Mouse (Mus musculus) CD8-positive naive resting alpha-beta T cell, adult 2 months (primary cell): Measurements from ENCODE around the gene Tmem191c.

ENCODE experiments used
- DNase-seq, 2 experiments: peaks; one replicate each; pipeline ENCODE4 v3.0.0; 2022; ENCODE audit warnings: low read depth in 2 of 2, low spot score in 2 of 2

The Tmem191c gene

DNA sequence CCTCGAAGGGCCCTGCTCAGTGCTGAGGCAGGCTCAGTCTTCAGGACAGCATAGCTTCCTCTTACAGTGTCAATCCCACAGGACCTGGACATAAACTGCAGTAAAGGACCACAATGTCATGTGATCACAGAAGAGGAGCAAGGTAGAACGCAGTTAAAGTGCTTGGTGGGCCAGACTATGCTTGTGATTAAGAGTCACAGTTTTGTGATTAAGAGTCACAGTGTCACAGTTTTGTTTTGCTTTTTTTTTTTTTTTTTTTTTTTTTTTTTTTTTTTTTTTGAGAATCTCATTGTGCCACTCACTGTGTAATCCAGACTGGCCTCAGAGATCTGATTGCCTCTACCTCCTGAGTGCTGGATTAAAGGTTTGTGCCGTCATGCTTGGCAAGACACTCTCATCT is 9.8 kb upstream of the Tmem191c start:
- DNase-seq, result no peak

DNA sequence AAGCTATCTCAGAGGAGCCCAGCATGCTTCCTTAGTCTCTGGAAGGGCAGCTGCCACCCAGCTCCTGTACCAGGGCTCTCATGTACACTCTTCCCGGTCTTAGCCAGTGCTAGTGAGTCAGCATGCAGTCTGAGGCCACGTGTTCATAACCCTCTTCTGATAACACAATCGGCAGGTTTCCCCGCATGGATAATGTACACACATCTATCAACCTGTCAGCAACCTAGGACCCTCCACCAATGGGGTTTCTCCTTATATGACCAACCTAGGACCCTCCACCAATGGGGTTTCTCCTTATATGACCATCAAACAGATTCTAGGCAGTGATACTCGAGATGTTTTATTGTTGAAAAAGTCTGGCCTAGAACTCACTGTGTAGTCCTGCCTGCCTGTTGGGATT is 7.9 kb upstream of the Tmem191c start:
- DNase-seq, result no peak

DNA sequence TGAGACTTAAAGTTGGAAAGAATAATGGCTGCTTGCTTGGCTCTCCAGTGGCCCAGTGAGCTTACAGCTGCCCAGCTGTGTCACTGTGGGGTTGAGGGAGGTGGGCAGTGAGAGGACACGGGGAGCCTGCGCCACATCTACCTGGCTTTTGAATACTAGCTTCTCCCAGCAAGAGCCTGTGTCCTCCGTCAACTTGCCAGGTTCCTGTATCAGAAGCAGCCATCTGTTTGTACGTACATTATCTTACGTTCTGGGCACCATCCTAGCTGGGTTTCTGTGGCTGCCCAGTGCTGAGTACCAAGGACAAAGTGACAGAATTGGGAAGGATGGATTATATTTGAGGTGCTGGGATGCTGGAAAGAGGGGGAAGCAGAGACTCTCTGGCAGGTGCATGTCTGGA is 6.0 kb upstream of the Tmem191c start:
- no peak for DNase-seq

DNA sequence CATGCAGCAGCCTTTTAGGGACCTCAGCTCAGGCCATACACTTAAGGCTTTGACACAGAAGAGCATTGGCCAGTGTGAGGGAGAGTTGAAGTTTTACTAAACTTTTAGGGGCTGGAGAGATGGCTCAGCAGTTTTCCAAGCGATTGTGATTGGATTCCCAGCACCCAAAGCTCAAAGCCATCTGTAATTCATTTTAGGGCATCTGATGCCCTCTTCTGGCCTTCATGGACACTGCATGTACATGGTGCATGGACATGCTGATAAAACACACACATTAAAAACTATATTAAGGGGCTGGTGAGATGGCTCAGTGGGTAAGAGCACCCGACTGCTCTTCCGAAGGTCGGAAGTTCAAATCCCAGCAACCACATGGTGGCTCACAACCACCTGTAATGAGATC is 4.8 kb upstream of the Tmem191c start:
- DNase-seq, result peak; percentile 28 to 54

DNA sequence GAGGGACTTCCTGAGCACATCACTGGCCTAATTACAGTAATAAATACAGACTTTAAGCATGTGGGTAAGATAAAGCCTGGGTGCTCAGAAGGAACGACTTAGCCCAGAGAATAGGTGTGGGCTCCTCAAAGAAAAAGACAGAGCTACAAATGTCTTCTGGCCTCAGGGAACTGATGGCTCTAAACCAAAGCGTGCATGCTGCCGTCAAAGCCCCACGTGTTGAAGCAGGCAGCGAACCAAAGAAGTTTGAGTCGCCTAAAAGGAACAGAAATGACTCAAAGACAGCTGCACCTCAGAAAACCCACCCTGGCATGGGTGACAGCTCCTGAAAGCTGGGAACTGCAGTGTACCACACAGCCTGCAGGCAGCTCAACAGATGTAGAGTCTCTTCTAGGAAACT is 4.0 kb upstream of the Tmem191c start:
- DNase-seq, result no peak

DNA sequence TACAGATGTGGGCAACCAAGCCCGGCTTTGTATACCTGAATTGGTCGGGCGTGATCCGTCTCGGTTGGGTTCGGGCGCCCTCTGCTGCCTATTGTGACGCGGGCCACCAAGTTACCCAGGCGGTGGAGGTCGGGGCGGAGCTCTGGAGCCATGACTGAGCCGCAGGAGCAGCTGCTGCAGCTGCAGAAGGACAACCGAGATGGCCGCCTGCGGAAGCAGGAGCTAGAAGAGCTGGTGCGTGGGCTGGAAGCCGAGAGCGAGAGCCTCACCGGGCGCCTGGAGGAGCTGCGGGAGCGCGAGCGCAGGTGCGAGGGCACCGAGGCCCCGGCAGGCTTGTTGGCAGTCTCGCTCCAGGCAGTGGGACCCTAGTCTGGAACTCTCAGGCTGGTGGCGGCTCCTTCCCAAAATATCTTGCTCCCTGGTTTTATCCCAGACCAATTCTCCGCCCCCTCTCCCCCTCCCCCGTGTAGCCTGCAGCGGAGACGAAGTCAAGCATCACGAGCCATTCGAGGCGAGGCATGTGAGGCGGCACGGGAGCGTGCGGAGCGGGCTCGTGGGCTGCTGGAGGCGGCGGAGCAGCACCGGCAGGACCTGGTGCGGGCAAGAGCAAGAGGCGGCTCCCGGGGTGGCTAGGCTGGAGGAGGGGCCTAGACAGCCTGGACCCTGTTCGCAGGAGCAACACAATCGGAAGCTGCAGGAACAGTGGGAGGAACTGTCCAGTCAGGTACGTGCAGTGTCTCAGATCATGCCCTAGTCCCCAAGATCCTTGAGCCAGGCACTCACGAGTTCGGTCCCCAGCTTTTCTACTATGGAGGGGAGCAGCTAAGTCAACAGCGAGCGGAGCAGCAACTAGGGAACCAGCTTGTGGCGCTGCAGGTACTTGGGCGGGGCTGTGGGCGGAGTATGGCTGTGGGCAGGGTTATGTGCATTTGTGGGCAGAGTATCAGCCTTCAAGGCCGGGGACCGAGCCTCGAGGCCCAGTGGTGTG is 581 bp downstream of the Tmem191c start:
- peak; percentile 91 to 95 for DNase-seq

DNA sequence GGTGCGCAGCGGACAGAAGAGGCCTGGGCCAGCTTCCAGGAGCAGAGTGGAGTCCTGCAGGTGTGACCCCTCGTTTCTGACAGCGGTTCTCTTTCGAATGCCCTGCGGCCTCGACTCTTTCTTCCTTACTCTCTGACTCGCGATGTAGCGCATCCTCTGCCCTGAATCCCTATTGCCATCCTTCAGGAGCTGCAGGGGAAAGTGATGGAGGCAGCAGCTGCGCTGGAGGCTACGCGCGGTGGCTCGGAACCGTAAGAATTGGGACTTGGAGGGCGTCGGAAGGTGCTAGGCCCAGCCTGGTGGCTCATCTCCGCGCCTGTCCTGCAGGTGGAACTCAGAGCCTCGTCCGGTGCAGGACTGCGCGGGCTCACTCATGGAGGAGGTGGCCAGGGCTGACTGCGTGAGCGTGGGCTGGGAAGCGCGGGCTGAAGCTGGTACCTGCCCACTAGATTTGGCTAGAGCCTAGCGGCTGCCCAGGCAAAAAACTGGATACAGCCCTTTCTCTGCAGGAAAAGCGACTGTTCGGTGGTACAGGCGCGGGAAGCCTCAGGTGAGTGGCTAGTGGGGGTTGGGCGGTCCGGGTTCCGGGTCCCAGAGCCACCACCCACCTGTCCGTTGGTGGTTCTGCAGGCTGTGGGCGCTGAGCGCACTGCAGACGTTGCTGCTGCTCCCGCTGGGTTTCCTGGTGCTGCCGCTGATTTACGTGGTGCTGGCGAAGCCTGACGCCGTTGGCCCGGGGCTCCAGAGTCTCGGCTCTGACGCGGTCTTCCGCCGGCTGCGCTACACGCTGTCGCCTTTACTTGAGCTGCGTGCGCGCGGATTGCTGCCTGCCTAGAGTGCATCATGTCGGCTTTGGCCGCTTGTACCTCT is 1.7 kb downstream of the Tmem191c start:
- peak; percentile 49 to 55 for DNase-seq

DNA sequence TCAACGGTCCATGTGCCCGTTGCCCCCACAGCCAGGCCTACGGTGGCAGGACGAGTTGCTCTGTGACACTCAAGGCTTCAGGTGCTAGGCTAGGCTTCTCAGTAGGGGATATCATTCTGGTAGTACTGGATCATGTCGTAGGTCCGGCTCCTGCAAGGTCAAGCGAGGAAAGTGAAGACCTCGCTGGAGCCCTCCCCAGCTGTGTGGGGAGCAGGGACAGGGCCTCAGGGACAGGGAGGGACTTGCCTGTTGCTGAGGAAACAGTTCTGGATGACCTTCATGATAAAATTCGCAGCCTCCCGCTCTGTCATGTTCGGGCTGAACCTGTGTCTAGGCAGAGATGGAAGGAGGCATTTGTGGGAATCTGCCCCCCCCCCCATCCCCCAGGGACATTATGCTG is 4.6 kb downstream of the Tmem191c start:
- DNase-seq, result no peak

DNA sequence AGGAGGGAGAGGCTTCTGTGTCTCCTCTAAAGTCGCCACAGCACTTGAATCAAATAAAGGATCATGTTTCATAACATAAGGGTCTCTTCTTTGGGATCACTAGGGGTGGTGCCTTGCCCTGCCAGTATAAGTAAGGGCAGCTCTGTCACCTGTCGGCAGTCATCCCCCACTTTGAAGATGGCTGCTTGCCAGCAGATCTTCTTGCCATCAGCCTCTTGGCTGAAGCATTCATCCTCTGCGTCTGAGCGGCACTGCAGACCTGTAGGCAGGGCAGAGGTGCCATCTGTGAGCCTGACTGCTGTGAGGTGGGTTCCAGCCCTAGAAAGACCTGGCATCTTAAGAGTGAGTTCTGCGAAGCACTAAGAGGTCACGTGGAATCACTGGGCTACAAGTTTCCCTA is 7.3 kb downstream of the Tmem191c start:
- DNase-seq, result no peak

DNA sequence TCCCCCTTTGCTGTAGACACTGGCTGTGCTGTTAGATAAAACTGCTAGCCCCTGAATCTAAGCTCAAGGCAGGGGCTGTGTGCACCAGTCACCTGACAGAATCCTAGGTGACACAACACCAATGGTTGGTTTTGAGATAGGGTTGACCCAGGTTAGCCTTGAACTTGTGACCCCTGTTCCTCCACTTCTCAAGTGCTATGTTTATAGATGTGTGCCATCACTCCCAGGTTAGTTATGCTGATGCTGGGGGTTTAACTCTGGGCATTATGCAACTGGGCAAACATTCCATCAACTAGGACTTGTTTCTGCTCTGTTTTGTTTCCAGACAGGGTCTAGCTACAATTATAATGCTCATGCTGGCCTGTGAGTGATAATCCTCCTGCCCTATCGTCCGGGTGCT is 11.2 kb downstream of the Tmem191c start:
- no peak for DNase-seq

DNA sequence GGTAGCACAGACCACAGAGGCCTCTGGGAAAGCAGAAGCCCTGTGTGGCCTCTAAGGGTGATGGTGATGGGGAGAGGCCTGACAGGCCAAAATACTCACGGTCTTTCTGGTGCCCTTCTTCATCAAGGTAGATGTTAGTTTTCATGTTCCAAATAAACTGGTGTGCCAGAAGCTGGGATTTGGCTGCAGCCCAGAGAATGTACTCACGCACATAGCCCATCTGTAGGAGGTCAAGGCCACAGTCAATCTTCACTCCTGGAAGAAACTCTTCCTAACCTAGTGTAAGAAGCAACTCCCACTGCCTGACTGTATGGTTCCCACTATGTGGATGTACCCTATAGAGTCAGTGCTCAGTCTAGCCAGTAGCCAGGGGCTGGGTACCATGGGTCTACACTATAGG is 15.1 kb downstream of the Tmem191c start:
- no peak for DNase-seq

DNA sequence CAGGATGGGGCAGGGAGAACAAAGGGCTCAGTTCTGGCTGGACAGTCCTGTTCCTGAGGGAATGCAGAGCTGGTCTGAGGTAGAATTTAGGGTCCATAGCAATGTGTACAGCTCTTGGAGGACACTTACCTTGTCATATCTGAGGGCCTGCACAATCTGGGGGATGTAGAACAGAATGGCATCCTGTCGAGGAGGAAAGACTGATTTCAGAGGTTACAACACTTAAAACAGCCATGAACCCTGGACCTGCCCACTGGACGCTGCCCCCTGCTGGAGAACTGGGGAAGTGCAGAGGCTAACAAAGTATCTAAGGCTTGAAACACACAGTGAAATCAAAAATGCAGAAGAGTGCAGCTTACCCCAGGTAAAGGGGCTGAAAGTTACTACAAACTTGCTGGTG is 16.9 kb downstream of the Tmem191c start:
- DNase-seq, result peak; percentile 81 to 84

DNA sequence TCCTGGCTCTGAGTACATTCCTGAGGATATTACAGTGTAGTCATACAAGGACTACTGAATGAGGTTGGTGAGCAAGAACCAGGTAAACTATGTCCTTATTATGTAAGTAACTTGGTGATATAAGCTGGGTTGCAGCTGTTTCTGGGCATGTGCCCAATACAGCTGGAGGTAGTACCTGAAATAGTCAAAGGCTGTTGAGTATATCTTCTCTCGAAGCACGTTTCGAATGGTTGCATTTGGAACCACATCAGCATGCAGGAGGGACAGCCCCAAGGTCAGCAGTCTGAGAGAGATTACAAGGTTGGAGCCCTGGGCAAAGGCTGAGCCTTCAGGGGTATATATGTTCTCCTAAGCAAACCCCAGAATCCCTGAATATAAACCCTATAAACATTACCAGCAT is 24.9 kb downstream of the Tmem191c start:
- no peak for DNase-seq

DNA sequence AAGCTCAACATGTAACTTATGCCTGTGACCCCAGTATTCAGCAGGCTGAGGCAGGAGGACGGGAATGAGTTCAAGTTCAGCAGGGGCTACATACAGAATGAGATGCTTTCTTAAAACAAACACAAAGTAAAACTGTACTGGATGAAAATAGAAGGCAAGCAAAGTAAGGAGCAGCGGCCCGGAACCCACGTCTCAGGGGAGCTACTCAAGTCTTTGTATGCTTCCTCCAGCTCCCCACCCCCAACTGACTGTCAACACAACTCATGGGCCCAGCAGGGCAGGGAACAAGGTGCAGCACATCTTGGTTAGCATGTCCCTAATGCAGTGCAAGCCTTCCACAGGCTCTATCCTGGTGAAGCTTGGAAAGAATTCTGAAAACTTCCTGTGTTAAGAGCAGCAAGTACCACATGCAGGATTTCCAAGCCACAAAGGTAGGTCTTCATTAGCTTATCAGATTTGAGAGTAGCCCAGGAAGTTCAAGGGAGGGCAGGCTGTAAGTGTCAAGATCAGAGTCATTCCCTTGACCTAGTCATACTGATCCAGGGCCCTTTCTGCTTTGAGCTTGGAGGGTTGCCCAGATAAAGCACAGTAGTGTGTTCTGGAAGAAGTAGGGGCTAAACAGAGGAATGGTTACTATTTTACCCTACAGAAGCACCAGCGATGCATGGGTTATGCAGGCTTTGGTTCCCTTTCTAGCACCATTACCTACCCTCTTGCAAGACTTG is 27.8 kb downstream of the Tmem191c start:
- DNase-seq, result no peak

DNA sequence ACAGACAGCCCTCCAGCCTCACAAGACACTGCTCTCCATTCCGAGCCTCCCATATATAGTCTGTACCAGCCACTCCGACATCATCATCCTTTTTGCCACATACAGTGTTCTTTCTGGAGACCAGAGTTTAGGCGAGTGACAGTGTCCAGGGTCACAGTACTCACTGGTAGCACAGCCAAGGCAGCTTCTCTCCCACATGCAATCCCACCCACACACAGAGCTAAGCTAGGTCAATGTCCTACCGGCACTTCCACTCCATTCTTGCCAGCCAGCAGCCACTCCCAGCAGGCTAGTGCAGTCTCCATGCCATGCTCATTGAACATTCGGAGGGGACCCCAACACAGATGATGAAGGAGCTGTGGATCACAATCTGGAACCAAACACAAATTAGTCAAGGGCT is 31.6 kb downstream of the Tmem191c start:
- no peak for DNase-seq

DNA sequence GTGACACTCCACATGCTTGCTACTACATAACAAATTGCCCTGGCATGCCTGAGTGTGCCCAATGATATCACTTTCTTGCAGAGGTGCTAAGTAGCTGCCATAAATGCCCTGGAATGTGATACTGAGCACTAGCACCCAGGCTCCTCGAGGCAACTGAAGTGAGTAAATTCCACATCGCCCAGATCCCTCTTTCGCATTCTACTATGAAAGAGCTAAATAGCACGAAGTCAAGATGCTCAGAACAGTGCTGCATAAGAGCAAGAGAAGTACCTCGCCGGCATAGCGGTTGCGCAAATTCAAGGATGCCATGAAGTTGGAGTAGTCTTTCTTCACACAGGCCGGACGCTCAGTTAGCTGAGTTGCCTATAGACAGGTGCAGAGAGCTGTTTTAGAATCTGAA is 33.2 kb downstream of the Tmem191c start:
- no peak for DNase-seq

DNA sequence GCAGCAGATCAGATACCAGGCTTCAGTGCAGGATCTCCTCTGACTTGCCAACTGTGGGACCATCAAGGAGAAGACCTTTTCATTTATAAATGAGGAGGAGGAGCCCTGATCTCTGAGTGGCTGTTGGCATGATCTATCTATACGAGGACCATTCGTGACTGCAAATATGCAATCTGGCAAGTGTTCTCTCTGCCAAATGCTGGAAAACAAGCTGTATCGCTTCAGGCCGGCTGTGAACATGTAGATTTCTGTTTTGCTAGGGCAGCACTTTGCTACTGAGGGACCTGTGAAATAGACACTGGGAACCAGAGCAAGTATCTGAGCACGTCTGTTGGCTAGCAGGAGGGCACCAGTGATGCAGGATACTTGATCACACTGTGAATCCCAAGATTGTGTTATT is 36.7 kb downstream of the Tmem191c start:
- DNase-seq, result no peak

DNA sequence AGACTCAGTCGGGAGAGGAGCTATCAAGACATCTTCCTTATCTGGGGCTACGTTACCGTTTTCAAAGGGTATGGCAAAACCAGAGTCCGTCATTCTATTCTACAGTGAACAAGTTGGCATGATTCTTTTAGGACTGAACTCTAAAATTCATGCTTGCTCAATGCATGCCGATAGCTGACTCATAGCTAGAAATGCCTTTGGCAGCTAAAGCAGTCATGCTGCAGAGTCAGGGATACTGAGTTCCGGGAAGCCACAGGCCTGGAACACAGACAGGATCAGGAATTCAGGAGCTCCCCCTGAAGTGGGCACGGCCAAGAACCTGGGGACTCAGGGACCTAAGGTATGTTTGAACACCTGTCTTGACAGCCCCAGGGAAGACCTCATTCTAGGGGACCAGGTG is 40.7 kb downstream of the Tmem191c start:
- DNase-seq, result no peak

DNA sequence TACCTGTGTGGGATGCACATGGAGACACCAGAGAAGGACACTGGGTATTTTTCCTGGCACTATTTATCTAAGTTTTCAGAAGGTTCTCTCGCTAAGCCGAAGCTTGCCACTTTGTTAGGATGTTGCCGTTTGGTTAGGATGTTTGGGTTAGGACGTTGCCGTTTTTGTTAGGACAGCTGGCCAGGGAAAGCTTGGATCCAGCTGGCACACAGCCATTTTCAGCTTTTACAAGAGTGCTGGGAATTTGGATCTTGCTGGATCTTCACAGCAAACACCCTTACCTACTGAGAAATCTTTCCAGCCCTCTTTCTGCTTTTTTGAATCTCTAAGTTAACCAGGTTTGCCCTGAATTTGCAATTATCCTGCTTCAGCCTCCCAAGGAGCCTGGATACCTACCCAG is 45.6 kb downstream of the Tmem191c start:
- no peak for DNase-seq

DNA sequence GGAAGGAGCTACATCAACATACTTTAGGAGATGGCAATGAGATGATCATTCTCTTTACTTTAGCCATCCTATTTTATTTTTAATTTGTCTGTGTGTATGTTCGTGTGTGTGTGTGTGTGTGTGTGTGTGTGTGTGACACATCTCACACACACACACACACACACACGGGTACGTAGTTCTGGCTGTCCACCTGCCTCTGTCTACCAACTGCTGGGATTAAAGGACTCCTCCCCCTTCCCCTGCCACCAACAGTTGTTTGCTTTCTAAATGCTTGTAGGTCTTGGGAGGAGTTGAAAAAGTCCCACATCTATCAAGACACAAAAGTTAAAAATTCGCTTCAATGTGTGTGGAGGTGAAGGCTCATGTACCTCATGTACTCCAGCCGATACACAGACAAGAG is 48.9 kb downstream of the Tmem191c start:
- no peak for DNase-seq

DNA sequence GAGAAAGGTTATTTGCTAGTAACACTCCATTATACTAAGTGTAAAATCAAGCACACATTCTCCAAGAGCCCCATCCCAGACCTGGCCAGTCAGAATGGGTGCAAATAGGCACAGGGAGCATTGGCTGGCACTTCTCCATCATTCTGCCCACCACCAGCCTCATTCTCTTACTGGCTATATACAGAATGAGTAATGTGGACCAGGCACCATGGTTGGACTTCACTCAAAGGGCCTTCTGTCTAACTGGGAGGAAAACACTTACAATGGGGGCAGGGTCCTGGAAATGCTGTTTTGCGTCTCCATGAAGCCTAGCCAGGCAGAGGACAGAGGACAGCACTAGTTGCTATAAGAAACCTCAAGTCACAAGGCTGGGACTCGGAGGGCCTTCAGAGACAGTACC is 50.2 kb downstream of the Tmem191c start:
- no peak for DNase-seq
